Mouse (Mus musculus) skeletal muscle tissue, adult 2 months (tissue): ENCODE measurements at regions not wholly inside any gene's neighbourhood (a gene's known extent, or its start where the extent isn't known, plus 50 kb on each side); places are given as distances from the start of the nearest gene placed in this dataset.

Experiments
- DNase-seq: peaks from one replicate; pipeline ENCODE4 v3.0.0-alpha.2; 2012; ENCODE audit warnings: low read depth, low spot score

DNA sequence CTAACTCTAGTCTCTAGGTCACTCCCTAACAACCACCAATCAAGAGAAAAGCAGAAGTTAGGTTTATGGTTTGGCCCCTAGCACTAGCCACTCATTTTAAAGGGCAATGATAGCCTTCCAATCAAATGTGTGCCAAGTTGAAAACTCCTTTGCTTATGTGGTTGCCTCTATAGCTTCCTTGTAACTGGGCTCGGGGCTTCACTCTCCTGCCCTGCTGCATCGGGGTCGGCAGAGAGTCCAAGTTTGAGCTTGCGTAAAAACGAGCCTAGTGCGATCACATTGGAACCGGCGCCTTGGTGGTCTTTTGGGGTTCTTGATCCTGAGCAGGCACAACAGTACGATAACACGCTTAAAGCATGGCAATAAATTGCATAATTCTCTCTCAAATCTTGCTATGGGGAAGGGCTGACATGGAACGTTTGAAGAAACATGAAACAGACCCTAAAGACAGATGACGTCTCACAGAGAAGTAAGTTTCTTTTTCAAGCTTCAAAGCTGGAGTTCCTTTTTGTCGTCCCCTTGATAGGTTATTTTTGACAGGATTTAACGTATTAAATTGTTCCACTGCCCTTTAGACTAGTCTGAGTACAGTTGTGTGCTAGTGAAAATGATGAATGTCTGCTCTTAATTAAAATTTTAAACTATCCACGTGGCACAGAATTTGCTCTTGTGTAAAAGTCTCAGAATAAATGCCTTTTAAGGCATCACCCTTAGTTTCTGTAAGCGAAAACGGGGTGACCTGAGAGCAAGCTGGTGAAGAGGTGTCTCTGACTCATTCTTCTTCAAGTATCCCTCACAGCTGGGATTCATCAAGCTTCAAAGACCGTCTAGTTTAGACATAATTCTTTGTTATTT lies 52.0 kb downstream of the 4930426L09Rik start:
- no peak for DNase-seq

DNA sequence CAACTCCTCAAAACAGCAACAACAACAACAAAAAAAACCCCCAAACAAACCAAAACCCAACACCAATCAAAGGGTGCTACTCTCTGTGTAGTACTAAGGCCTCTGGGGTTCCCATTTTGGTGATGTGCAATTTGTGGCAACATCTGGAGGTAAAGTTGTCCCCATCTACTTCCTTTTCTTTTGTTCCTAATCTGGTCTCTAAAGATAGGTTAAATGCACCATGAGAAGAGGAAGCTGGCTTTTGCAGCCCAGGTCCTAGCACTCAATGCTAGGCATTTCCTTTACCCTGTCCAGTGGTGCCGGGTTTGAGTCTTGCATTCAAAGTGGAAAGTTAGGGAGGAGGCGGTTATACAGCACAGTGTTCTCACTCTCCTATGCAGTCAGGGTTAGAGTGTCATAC lies 57.4 kb downstream of the 4930426L09Rik start:
- no peak for DNase-seq

DNA sequence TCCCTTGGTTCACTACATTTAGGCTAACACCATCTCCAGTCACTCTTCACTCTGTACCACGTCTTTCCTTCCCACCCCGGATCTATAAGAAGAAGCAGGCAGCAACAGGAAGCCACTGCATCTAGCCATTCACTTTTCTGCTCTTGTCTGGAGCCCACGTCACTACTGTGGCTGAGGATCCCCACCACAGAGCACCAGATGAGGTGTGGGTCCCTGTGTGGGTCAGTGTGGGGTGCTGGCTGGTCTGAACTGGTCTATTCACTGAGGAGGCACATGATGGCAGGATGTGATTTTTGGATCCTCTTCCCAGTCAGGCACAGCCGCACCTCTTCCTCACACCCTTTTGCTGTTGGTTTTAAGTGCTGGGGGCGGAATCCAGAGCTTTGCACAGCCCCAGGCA lies 59.7 kb downstream of the 4930426L09Rik start:
- no peak for DNase-seq

GRCm38 (mm10) chr2:19058765-19059164 lies 60.6 kb downstream of the 4930426L09Rik start:
- DNase-seq: no peak

DNA sequence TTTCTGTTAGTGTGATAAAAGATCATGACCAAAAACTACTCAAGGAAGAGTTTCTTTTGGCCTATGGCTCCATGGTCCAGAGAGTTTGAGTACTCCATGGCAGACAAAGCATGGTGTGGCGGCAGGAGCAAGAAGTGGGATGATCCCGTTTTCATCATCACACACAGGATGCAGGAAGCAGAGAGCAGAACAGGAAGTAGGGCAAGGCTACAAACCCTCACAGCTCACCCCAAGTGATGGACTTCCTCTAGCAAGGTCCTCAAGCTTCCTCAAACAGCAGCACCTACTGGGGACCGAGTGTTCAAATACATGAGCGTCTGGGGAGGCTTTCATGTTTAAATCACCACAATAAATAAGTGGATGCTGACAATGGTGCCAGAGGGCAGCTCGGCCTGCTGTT lies 61.1 kb downstream of the 4930426L09Rik start:
- no peak for DNase-seq

- DNase-seq: no peak
Observed at GRCm38 (mm10) chr2:19060218-19060915, 62.2 kb downstream of the 4930426L09Rik start.

GRCm38 (mm10) chr2:19064560-19065362 lies 66.6 kb downstream of the 4930426L09Rik start:
- DNase-seq: peak; percentile 18

- DNase-seq: no peak
Observed at GRCm38 (mm10) chr2:19065511-19065910, 67.4 kb downstream of the 4930426L09Rik start.

DNA sequence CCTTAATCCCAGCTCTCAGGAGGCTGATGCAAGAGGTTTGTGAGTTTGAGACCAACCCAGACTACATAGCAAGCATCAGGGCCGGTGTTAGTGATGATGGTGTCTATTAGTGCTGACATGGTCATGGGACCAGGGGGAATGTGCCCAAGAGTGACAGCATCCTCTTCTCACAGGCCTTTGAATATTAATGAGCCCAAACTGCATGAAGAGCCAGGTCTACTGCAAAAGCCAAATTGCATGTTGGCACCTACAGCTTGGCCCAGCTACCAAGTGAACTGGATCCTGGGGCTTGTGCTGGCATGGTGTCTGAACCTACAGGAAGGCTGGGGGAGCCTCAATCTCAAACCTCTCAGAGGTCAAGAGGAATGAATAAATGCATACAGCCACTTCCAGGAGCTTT lies 70.0 kb downstream of the 4930426L09Rik start:
- DNase-seq: no peak

GRCm38 (mm10) chr2:19083816-19084215 lies 85.7 kb downstream of the 4930426L09Rik start:
- no peak for DNase-seq

- DNase-seq: no peak
Observed at GRCm38 (mm10) chr2:19085105-19085504, 87.0 kb downstream of the 4930426L09Rik start.

DNA sequence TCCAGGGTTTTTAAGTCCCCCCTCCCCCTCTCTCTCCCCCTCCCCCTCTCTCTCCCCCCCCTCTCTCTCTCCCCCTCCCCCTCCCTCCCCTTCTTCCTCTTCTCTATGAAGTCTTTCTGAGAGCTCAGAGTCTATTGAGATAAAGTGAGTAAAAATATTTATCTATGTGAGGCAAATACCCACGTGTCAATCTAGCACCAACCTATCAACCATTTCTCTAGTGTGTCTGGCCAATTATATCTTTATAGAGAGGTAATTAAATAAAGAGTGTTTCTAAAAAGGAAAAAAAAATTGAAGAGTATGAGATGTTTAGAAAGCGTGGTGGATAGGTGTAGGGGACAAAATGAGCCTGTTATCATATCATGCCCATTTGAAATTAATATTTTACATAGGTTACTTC lies 88.0 kb downstream of the 4930426L09Rik start:
- no peak for DNase-seq

GRCm38 (mm10) chr2:19086621-19087020 lies 88.5 kb downstream of the 4930426L09Rik start:
- no peak for DNase-seq

DNA sequence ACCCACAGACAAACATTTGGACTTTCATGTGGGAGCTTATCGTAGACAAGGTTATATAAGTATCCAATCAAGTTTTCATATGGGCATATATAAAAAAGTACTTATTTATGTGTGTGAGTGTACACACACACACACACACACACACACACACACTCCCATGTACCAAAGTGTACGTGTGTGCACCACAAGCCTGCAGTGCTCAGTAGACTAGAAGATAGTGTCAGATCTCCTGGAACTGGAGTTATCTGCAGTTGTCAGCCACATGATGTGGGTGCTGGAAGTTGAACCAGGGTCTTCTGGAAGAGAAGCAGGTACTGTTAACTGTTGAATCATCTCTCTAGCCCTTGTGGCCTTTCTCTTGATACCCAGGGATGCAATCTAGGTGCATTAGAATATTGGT lies 99.7 kb upstream of the Armc3 start:
- no peak for DNase-seq

DNA sequence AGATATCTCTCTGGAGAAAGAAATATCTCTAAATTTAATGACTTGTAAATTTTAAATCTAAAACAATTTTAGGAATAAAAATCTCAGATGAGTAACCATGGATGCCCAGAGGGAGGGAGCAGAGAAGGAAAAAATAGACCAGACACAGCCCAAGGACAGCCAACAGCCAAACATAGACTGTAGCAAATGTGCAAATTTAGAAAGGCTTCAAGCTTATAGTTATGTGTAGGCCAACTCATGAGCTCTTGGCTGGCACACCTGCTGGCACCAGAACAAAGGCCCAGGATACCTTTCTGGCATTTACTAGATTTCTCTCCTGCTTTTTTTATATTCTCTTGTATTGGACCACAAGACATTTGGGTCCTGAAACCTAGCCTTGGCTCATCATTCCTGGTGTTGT lies 90.3 kb upstream of the Armc3 start:
- DNase-seq: no peak

- DNase-seq: no peak
Observed at GRCm38 (mm10) chr2:19119871-19120270, 79.2 kb upstream of the Armc3 start.

GRCm38 (mm10) chr2:19132864-19133263 lies 66.2 kb upstream of the Armc3 start:
- no peak for DNase-seq

DNA sequence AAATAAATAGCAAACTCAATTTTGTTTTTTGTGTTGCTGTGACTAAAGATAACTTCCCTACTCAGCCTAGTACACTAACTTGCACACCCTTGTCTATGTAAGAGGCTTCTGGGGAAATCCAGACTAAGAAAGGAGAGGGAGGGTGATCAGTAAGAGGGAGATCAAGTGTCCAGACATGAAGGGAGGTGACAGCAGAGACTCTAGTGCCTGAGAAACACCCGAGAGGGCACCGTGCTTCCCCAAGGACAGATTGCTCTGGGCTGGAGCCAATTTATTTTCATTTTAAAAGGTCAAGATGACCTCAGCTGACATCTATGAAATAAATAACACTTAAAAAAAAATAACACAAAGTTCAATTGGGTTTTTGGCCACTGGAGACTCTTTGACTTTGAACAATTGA lies 56.5 kb upstream of the Armc3 start:
- DNase-seq: no peak

GRCm38 (mm10) chr2:19145412-19145811 lies 53.7 kb upstream of the Armc3 start:
- no peak for DNase-seq

- DNase-seq: no peak
Observed at GRCm38 (mm10) chr2:19145881-19146280, 53.2 kb upstream of the Armc3 start.

DNA sequence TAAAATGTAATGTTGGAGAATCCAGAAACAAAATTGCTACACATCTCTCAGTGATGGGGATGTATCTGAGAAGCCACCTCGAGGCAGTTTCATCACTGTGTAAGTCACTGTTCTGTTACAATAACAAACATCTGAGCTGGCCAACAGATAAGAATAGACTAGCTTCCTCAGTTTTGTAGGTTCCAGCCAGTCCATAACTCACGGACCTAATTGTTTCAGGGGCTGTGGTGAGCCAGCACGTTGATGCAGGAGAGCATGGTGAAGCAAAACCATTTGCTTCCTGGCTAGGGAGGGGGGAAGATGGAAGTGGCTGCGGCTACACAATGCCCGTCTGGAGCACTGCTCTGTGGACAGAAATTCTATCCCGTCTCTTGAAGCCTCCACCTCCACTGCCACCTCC lies 52.8 kb upstream of the Armc3 start:
- no peak for DNase-seq

DNA sequence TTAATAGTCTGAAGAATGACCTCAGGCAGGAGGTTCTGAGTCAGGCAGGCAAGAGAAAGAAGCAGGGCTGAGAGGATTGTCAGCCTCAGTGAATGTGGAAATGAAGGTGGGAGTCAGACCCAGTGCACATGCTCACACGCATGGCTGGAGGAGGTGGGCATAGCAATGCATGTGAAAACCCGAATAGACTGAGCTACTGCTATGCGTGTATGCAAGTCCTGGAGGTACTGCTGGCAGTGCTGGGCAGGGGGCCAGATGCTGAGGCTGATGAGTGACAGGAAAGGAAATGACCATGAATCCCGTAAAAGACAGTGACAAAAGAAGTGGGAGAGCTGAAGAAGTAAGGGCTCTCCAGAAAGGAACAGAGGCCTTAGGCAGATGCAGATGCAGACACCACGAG lies 50.3 kb upstream of the Armc3 start:
- DNase-seq: no peak
